Mouse (Mus musculus) heart, embryonic 15.5 days (tissue): ENCODE data around the gene 2610528A11Rik. TPM values are rescaled to one million over a fixed set of nuclear protein-coding genes. Genes with fewer than 3 reads are reported as not detected.

Experiments
- ATAC-seq: fragments of 200-750 bp; cut with Nextera tagmentation; replicated peaks from 2 replicates; pipeline ENCODE4 v1.8.0; 2017; ENCODE audit warnings: low read depth, moderate TSS enrichment; ENCODE audit not compliant: insufficient number of reproducible peaks, insufficient read depth, low FRiP score
- H3K27ac ChIP-seq: fragments of 300-500 bp; sonication (generic); 2 replicates; pipeline ENCODE4 v1.5.1; 2015; ENCODE audit warnings: mild to moderate bottlenecking, inconsistent platforms
- H3K27me3 ChIP-seq: fragments of 300-500 bp; sonication (generic); 2 replicates; pipeline ENCODE4 v1.6.1; 2015; ENCODE audit warnings: inconsistent platforms
- H3K36me3 ChIP-seq: fragments of 300-500 bp; sonication (generic); 2 replicates; pipeline ENCODE4 v1.6.1; 2015; ENCODE audit warnings: mild to moderate bottlenecking, inconsistent platforms
- H3K4me1 ChIP-seq: fragments of 300-500 bp; sonication (generic); replicated peaks from 2 replicates; pipeline ENCODE4 v1.6.1; 2015; ENCODE audit warnings: inconsistent platforms
- H3K4me2 ChIP-seq: fragments of 300-500 bp; sonication (generic); 2 replicates; pipeline ENCODE4 v1.6.1; 2015; ENCODE audit warnings: inconsistent platforms, mild to moderate bottlenecking, moderate library complexity
- H3K4me3 ChIP-seq: fragments of 300-500 bp; sonication (generic); 2 replicates; pipeline ENCODE4 v1.5.1; 2015; ENCODE audit warnings: mild to moderate bottlenecking, inconsistent platforms
- H3K9ac ChIP-seq: fragments of 300-500 bp; sonication (generic); 2 replicates; pipeline ENCODE4 v1.6.1; 2015; ENCODE audit warnings: mild to moderate bottlenecking, inconsistent platforms
- H3K9me3 ChIP-seq: fragments of 300-500 bp; sonication (generic); replicated peaks from 2 replicates; pipeline ENCODE4 v1.6.1; 2016; ENCODE audit warnings: inconsistent platforms
- WGBS: fragments of 180-500 bp; shearing (Covaris S2); methylation state at CpG from one replicate; pipeline ENCODE4 v1.1.7; 2015; ENCODE audit warnings: mixed read lengths; 5-methylcytosine and 5-hydroxymethylcytosine counted together
- polyA plus RNA-seq: library from polyadenylated mRNA; unstranded; fragments of >200 nt; fragmentation: Nextera tagmentation; extraction: Ambion mirVana; gene quantifications from 2 replicates; pipeline ENCODE4 v1.2.1, GENCODE M21; 2015

The 2610528A11Rik gene
- polyA plus RNA-seq, 1 experiment from 2014 or later = 1.1 TPM

- Histone ChIP-seq H3K9me3 (no peaks in the 10 kb centered on the region), H3K9ac (no peak overlapping the region), H3K27me3 (no peaks in the 10 kb centered on the region), H3K27ac (no peak overlapping the region), H3K4me3 (no peak overlapping the region), H3K4me2 (no peak overlapping the region), H3K4me1 (no peaks in the 10 kb centered on the region), H3K36me3 (no peaks in the 10 kb centered on the region)
- no peak for ATAC-seq
- 16% methylated on average over 4 of the region's 4 CpGs for WGBS
These were observed 30.1 kb downstream of the 2610528A11Rik start for GRCm38 (mm10) chr14:37083755-37084154.

DNA sequence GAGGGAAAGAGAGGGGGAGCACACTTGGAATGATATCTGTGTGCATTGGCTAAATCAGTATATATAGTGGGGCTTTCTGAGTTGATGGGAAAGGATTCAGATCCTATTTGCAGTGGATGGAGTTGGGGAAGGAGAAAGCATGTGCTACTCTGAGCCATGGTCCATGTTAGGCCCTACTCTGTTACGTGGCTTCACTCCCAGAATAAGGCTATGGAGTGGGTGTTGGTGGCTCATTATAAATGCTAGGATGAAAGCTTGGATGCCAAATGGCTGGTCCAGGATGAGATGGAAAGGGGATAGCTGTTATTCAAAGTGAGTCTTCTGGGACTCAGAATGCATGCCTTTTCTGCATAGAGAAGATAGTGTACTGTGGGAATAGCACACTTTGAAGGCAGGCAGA lies 33.1 kb downstream of the 2610528A11Rik start:
- Histone ChIP-seq H3K9me3 (no peaks in the 10 kb centered on the region), H3K4me1 (no peaks in the 10 kb centered on the region), H3K27ac (no peak overlapping the region), H3K36me3 (no peaks in the 10 kb centered on the region), H3K27me3 (no peaks in the 10 kb centered on the region), H3K4me2 (no peak overlapping the region), H3K9ac (no peak overlapping the region), H3K4me3 (no peak overlapping the region)
- no peak for ATAC-seq
- 76% methylated on average over 1 of the region's 1 CpGs for WGBS

DNA sequence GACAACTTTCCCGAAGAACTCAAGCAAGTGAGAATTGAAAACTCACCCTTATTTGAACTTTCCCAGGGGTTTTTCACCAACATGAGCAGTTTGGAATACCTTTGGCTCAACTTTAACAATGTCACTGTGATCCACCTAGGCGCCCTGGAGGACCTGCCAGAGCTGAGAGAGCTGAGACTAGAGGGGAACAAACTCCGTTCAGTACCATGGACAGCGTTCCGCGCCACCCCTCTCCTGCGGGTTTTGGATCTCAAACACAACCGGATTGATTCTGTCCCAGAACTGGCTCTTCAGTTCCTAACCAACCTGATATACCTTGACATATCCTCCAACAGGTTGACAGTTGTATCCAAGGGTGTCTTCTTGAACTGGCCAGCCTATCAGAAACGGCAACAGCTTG lies 45.3 kb downstream of the 2610528A11Rik start:
- Histone ChIP-seq H3K27me3 (no peaks in the 10 kb centered on the region), H3K4me2 (no peak overlapping the region), H3K36me3 (no peaks in the 10 kb centered on the region), H3K4me1 (no peaks in the 10 kb centered on the region), H3K4me3 (no peak overlapping the region), H3K27ac (no peak overlapping the region), H3K9ac (no peak overlapping the region), H3K9me3 (no peaks in the 10 kb centered on the region)
- no peak for ATAC-seq
- 17% methylated on average over 9 of the region's 9 CpGs for WGBS

DNA sequence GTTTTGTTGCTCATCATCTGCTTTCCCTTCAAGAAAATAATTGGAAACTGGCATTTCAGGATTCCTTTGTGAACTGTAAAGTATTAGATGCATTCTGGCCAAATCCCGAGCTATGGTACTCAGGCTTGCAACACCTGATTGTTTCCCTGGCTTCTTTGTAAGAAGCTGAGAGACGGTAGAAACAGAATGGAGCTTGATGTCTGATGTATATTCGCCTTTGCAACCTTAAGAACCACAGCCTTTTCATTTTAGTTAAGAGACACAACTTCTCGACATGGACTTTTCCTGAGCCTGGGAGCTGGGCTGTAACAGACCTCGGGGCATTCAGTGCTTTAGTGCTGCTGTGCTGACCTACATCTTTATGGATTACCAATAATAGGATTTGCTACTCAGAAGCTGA lies 46.2 kb downstream of the 2610528A11Rik start, which contains the start of gene Lrit2:
Lrit2 (plus strand) TSS at position 301 of the 400 bp plus-strand sequence.
- WGBS = 67% methylated on average over 5 of the region's 5 CpGs
- no peak within 1 kb of the TSS for H3K4me3 ChIP-seq
- ATAC-seq = no peak
- no peaks in the 10 kb centered on the region for H3K9me3 ChIP-seq
- no peak within 1 kb of the TSS for H3K9ac ChIP-seq
- H3K36me3 ChIP-seq = no peaks in the 10 kb centered on the region
- no peaks in the 10 kb centered on the region for H3K27me3 ChIP-seq
- H3K4me2 ChIP-seq = no peak within 1 kb of the TSS
- no peak within 1 kb of the TSS for H3K27ac ChIP-seq
- H3K4me1 ChIP-seq = no peaks in the 10 kb centered on the region

DNA sequence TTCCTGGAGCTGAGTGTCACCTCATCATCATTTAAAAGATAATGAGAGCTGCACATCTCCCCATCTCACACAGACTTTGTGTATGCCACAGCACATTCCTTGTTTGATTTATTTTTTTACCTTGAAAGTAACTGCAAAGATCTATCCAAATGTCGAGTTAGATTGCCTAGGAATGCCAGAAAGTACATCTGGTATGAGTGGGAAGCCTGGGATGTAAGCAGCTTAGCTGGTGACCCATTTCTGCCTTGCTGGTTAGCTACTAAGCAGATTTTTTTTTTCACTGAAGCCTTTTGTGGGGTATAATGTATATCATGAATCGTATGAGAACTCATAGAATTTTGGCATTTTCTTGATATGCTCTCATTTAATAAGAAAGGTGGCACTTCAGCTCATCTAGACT lies 47.2 kb downstream of the 2610528A11Rik start:
- ATAC-seq = no peak
- Histone ChIP-seq H3K27me3 (no peaks in the 10 kb centered on the region), H3K9ac (no peak overlapping the region), H3K4me3 (no peak overlapping the region), H3K4me2 (no peak overlapping the region), H3K4me1 (no peaks in the 10 kb centered on the region), H3K36me3 (no peaks in the 10 kb centered on the region), H3K9me3 (no peaks in the 10 kb centered on the region), H3K27ac (no peak overlapping the region)
- 33% methylated on average over 2 of the region's 2 CpGs for WGBS

DNA sequence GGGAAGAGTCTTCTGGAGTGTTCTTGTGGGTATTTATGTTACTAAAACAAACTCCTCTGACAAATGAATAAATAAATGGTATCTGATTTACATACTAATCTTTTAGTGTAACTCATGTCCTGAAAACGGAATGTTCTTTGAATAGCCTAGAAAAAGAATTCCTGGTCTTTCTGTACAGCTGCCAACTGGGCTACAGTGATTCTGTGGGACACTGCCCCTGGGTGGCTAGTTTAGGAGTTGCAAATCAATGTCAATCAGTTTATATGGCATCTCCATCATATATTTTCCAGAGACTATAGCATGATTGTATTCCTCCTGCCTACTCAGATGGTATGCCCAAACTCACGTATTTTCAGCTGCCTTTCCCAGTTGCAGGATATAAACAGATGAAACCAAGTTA lies 49.0 kb downstream of the 2610528A11Rik start:
- Histone ChIP-seq H3K27me3 (no peaks in the 10 kb centered on the region), H3K27ac (no peak overlapping the region), H3K9me3 (no peaks in the 10 kb centered on the region), H3K4me1 (no peaks in the 10 kb centered on the region), H3K4me3 (no peak overlapping the region), H3K9ac (no peak overlapping the region), H3K36me3 (no peaks in the 10 kb centered on the region), H3K4me2 (no peak overlapping the region)
- ATAC-seq = no peak
- WGBS = 42% methylated on average over 2 of the region's 2 CpGs

Other genes starting within 250 kb of the 2610528A11Rik start
- gene Ccser2, start 145.2 kb downstream of the 2610528A11Rik start, polyA plus RNA-seq = 54.2 and 59.8 TPM in 2 replicates
- gene Rgr, start 65.1 kb downstream of the 2610528A11Rik start, polyA plus RNA-seq = not detected in 2 replicates
- gene Lrit1, start 59.2 kb downstream of the 2610528A11Rik start, polyA plus RNA-seq = not detected in 2 replicates
- gene Lrit2, start 46.1 kb downstream of the 2610528A11Rik start, polyA plus RNA-seq = not detected in 2 replicates
- 0.10 and 0.52 TPM in 2 replicates for gene Cdhr1, start 15.7 kb downstream of the 2610528A11Rik start, polyA plus RNA-seq
- 344 and 387 TPM in 2 replicates for gene Ghitm, start 21.2 kb upstream of the 2610528A11Rik start, polyA plus RNA-seq